Mouse (Mus musculus): ENCODE data around the gene Mef2d. TPM values are rescaled to one million over a fixed set of nuclear protein-coding genes. Genes with fewer than 3 reads are reported as not detected.
A peak's percentile ranks its signal among the peaks of the same experiment; 100 is the strongest.

The Mef2d gene
- polyA plus RNA-seq, 1 experiment from 2014 or later: 41.7 TPM

DNA sequence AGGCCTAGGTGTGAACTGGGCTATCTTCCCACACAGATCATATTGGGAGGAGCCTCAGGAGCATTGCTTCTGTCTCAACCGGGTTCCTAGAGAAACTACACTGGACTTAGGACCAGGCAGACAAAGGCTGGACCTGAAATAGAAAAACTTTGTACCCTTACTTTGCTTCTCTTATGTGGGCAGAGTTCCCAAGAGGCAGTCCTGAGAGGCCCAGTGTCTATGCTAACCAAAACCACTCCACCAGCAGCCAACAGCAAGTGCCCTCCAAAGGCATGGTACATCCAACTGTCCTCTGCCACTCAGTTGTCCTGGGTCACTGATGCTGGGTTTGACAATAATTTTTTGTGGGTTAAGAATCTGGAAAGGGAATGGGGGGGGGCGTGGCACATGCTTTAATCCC, 9.7 kb upstream of the Mef2d start:
- no peaks in the 10 kb centered on the region; the same call in 1 of the 2 replicates for H3K4me1 ChIP-seq (ENCODE audit: control insufficient read depth, insufficient read depth, low read length)
- no peak overlapping the region for H3K9ac ChIP-seq (ENCODE audit: low read depth, low read length)
- ATAC-seq (ENCODE audit: low read depth): no peak

DNA sequence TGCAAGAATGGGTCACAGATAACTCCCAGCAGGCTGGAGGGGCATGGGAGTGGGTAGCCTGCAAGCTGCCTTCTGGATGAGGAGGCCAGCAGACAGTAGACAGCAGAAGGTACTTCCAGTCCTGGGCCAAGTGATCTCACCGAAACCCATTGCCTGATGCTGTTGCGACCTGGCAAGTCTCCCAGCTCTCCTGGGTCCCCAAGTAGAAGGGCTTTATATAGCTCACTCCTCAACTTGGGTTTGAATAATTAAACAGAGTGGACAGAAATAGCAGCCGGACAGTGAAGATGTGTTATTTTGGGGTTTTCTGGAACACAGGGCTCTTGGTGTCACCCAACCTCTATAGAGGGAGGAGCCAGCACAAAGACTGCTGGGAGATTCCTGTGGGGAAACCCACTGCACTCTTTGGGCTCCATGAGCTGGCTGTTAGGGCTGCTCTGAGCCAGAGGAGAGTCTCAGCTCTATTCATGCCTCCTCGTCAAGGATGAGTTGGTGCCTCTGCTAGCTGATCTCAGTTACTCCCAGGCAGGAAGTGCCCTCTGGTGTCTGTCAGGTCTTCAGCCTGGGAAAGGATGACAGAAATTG, 8.9 kb upstream of the Mef2d start:
- WGBS: 50% methylated on average over 4 of the region's 4 CpGs
- Histone ChIP-seq H3K9ac (ENCODE audit: low read depth, low read length) (no peak overlapping the region; the same call in 1 of the 2 replicates), H3K27me3 (replicated peaks; ENCODE audit: control insufficient read depth, insufficient read depth, low read length) (no peaks in the 10 kb centered on the region), H3K4me2 (ENCODE audit: low read depth, low read length) (no peak overlapping the region), H3K36me3 (ENCODE audit: control insufficient read depth, insufficient read depth, low read length) (no peaks in the 10 kb centered on the region), H3K27ac (replicated peaks; ENCODE audit: low read depth, low read length) (0 out of 2 replicates have a peak overlapping the region, but pooled peaks have one; percentile 2), H3K9me3 (ENCODE audit: control insufficient read depth, low read length) (no peaks in the 10 kb centered on the region), H3K4me3 (ENCODE audit: low read depth, low read length) (no peak overlapping the region), H3K4me1 (ENCODE audit: control insufficient read depth, insufficient read depth, low read length) (no peaks in the 10 kb centered on the region; the same call in 1 of the 2 replicates)
- no peak; the same call in 1 of the 2 replicates for ATAC-seq (ENCODE audit: low read depth)
- DNase-seq (ENCODE audit: low spot score): peak; percentile 35

More for the DNA sequence above, 9.7 kb upstream of the Mef2d start:
- no peak overlapping the region for H3K27ac ChIP-seq (replicated peaks; ENCODE audit: low read depth, low read length)
- no peak overlapping the region for H3K4me3 ChIP-seq (ENCODE audit: low read depth, low read length)
- no peak for DNase-seq (ENCODE audit: low spot score)
- H3K4me2 ChIP-seq (ENCODE audit: low read depth, low read length): no peak overlapping the region
- WGBS: 64% methylated on average over 2 of the region's 2 CpGs
- H3K9me3 ChIP-seq (ENCODE audit: control insufficient read depth, low read length): no peaks in the 10 kb centered on the region
- no peaks in the 10 kb centered on the region for H3K36me3 ChIP-seq (ENCODE audit: control insufficient read depth, insufficient read depth, low read length)
- H3K27me3 ChIP-seq (replicated peaks; ENCODE audit: control insufficient read depth, insufficient read depth, low read length): no peaks in the 10 kb centered on the region

DNA sequence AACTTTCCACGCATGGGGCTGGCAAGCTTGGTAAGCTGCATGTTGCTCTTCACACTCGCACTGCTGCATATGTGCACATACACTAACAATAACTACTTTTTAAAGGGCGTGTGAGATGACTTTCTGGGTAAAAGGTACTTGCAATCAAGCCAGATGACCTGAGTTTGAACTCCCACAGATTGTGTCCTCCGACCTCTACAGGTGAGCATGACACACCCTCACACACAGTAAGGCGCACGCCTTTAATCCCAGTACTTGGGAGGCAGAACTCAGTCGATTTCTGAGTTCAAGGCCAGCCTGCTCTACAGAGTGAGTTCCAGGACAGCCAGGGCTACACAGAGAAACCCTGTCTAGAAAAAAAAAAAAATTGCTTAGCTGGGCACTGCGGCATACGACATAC, 5.8 kb upstream of the Mef2d start:
- no peak overlapping the region for H3K4me3 ChIP-seq (ENCODE audit: low read depth, low read length)
- no peaks in the 10 kb centered on the region for H3K9me3 ChIP-seq (ENCODE audit: control insufficient read depth, low read length)
- no peak overlapping the region for H3K27ac ChIP-seq (replicated peaks; ENCODE audit: low read depth, low read length)
- H3K4me2 ChIP-seq (ENCODE audit: low read depth, low read length): no peak overlapping the region
- H3K4me1 ChIP-seq (ENCODE audit: control insufficient read depth, insufficient read depth, low read length): peaks cover 21% of the 10 kb centered on the region
- DNase-seq (ENCODE audit: low spot score): no peak
- no peaks in the 10 kb centered on the region for H3K36me3 ChIP-seq (ENCODE audit: control insufficient read depth, insufficient read depth, low read length)
- no peak for ATAC-seq (ENCODE audit: low read depth)
- H3K9ac ChIP-seq (ENCODE audit: low read depth, low read length): no peak overlapping the region
- WGBS: 81% methylated on average over 9 of the region's 9 CpGs
- H3K27me3 ChIP-seq (replicated peaks; ENCODE audit: control insufficient read depth, insufficient read depth, low read length): no peaks in the 10 kb centered on the region

DNA sequence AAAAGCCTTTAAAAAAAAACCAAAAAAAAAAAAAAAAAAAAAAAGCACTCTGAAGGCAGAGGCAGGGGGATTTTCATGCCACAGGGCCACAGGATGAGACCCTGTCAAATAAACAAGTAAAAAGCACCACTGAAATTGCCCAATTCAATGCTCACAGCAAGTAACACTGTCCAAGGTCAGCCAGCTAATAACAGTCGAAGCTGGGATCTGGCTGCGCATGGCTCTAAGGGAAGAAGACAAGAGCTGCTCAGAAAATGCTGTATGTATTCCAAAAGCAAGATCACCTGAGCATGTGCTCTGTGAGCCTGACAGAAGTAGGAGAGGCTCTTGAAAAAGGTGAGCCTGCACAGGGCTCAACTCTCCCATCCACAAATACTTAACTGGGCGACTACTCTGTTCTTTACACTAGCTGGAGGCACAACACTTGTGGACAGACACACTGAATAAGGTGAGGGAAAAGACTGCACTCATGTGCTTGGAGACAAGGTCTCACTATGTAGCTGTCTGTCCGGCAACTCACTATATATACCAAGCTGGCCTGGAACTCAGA, 5.2 kb upstream of the Mef2d start:
- Histone ChIP-seq H3K36me3 (ENCODE audit: control insufficient read depth, insufficient read depth, low read length) (no peaks in the 10 kb centered on the region), H3K9me3 (ENCODE audit: control insufficient read depth, low read length) (no peaks in the 10 kb centered on the region), H3K4me2 (ENCODE audit: low read depth, low read length) (peak overlapping the region; percentile 95), H3K27me3 (replicated peaks; ENCODE audit: control insufficient read depth, insufficient read depth, low read length) (no peaks in the 10 kb centered on the region), H3K4me3 (ENCODE audit: low read depth, low read length) (0 out of 2 replicates have a peak overlapping the region, but pooled peaks have one; percentile 54), H3K9ac (ENCODE audit: low read depth, low read length) (0 out of 2 replicates have a peak overlapping the region, but pooled peaks have one; percentile 69), H3K27ac (replicated peaks; ENCODE audit: low read depth, low read length) (peak overlapping the region; percentile 99; the same call in 1 of the 2 replicates), H3K4me1 (ENCODE audit: control insufficient read depth, insufficient read depth, low read length) (peaks cover 25% of the 10 kb centered on the region)
- DNase-seq (ENCODE audit: low spot score) (no peak), ATAC-seq (ENCODE audit: low read depth) (no peak)
- 73% methylated on average over 4 of the region's 4 CpGs for WGBS

DNA sequence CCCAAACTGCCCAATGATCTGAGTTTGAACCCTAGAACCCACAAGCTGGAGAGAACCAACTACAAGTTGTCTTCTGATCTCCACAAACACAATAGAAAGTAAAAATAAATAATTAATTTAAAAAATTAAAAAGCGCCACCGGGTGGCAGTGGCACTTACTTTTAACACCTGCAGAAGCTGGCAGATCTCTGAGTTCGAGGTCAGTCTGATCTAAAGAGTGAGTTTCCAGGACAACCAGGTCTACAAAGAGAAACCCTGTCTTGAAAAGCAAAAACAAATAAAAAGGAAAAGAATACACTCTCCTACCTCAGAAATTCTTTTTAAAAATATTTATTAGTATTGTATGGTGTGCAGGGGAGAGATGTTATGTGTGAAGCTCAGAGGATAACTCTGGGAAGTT, 4.4 kb upstream of the Mef2d start:
- no peaks in the 10 kb centered on the region for H3K36me3 ChIP-seq (ENCODE audit: control insufficient read depth, insufficient read depth, low read length)
- no peaks in the 10 kb centered on the region for H3K9me3 ChIP-seq (ENCODE audit: control insufficient read depth, low read length)
- WGBS: 10% methylated on average over 3 of the region's 3 CpGs
- H3K4me2 ChIP-seq (ENCODE audit: low read depth, low read length): peak overlapping the region; percentile 95
- DNase-seq (ENCODE audit: low spot score): no peak
- peaks cover 25% of the 10 kb centered on the region for H3K4me1 ChIP-seq (ENCODE audit: control insufficient read depth, insufficient read depth, low read length)
- H3K9ac ChIP-seq (ENCODE audit: low read depth, low read length): peak overlapping the region; percentile 69
- no peak for ATAC-seq (ENCODE audit: low read depth)
- peak overlapping the region; percentile 54 for H3K4me3 ChIP-seq (ENCODE audit: low read depth, low read length)
- no peaks in the 10 kb centered on the region for H3K27me3 ChIP-seq (replicated peaks; ENCODE audit: control insufficient read depth, insufficient read depth, low read length)
- H3K27ac ChIP-seq (replicated peaks; ENCODE audit: low read depth, low read length): peak overlapping the region; percentile 99

DNA sequence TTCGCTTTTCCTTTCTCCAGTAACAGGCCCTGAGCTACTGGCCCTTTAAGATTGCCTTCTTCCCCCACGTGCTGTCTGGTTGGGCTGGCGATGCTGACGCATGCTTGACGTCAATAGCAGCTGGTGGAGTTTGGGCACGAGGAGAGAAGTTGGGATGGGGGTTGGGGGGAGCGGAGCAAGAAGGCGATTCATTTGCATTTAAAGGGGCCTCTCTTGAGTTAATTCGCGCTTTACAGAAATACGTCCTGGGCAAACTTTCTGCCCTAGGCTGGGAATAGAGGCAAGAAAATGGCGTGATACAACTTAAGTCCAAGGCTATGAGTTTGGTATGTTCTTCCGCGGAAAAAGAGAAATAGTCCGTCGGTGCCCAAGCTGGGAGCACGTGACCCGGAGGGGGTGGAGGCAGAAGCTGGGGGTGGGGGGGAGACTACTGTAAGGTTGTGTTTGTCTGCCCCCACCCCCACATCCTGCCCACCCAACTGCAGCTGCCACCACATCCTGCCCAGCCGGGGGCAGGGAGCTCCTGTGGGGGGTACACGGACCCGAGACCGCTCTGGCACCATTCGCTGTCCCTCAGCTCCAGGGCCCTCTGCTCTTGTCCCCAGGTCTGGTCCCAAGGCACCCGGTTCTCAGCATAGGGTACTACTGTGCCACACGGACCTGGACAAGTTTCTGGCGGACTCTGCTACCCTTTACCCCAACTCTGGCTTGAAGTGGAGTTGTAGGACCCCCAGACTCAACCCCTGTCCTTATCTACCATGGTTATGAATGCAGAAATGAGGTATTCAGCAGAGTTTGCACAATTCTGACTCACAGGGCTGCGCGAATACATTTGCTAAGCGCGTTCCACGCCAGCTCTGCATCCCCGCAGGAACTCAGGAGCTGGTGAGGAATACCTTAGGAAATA, 3.6 kb upstream of the Mef2d start:
- Histone ChIP-seq H3K9ac (ENCODE audit: low read depth, low read length) (peak overlapping the region; percentile 69), H3K27me3 (replicated peaks; ENCODE audit: control insufficient read depth, insufficient read depth, low read length) (no peaks in the 10 kb centered on the region), H3K27ac (replicated peaks; ENCODE audit: low read depth, low read length) (peak overlapping the region; percentile 99), H3K36me3 (ENCODE audit: control insufficient read depth, insufficient read depth, low read length) (no peaks in the 10 kb centered on the region), H3K4me2 (ENCODE audit: low read depth, low read length) (peak overlapping the region; percentile 95), H3K4me1 (ENCODE audit: control insufficient read depth, insufficient read depth, low read length) (peaks cover 25% of the 10 kb centered on the region), H3K4me3 (ENCODE audit: low read depth, low read length) (peak overlapping the region; percentile 54), H3K9me3 (ENCODE audit: control insufficient read depth, low read length) (no peaks in the 10 kb centered on the region)
- under 1% methylated on average over 24 of the region's 32 CpGs for WGBS
- ATAC-seq (ENCODE audit: low read depth) (peak; percentile 79), DNase-seq (ENCODE audit: low spot score) (peak; percentile 98)

DNA sequence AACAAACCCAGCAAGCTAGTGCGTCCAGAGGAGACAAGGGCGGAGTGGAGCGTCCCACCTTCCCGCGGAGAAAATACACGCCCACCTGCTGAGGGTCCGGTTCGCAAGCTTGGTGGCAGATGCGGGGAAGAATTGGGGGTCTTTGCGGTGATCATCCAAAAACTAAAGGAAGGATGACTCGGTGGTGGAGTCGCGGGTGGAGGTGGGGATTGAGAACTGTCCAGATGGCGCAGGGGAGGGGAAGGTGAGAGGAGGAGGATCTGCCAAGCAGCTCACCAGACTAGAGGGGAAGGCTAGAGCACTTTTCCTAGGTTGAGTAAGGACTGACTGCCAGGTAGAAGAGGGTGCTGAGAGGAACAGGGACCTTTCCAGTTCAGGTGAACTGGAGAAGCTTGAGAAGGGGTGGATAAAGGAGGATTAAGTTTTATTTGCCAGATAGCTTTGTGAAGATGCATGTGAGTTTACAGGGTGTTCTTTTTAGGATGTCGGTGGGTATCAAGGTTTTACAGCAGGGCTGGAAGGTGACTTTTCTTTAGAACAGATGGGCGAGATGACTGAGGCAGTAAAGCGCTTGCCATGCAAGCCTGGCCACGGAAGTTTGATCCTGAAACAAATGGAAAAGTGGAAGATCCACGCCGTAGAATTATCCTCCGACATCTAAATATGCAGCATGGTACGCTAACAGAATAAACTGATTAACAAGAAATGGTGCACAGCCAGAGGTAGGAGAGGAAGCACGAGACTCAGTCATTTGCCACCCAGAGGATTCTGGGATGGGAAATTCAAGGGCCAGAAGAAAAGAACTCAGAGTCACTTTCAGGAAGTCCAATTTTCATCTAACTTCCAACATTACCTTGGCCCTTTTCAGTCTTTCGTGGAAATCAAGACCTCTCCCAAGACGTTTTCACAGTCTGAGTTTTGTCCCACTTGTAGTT, 2.7 kb upstream of the Mef2d start:
- Histone ChIP-seq H3K4me1 (ENCODE audit: control insufficient read depth, insufficient read depth, low read length) (peaks cover 35% of the 10 kb centered on the region), H3K27ac (replicated peaks; ENCODE audit: low read depth, low read length) (peak overlapping the region; percentile 99), H3K9ac (ENCODE audit: low read depth, low read length) (peak overlapping the region; percentile 69), H3K9me3 (ENCODE audit: control insufficient read depth, low read length) (no peaks in the 10 kb centered on the region), H3K27me3 (replicated peaks; ENCODE audit: control insufficient read depth, insufficient read depth, low read length) (no peaks in the 10 kb centered on the region), H3K4me3 (ENCODE audit: low read depth, low read length) (peak overlapping the region; percentile 54), H3K4me2 (ENCODE audit: low read depth, low read length) (peak overlapping the region; percentile 95), H3K36me3 (ENCODE audit: control insufficient read depth, insufficient read depth, low read length) (no peaks in the 10 kb centered on the region)
- DNase-seq (ENCODE audit: low spot score): peak; percentile 36
- no peak for ATAC-seq (ENCODE audit: low read depth)
- whole genome bisulfite sequencing: 17% methylated on average over 25 of the region's 25 CpGs
